Mouse (Mus musculus): ENCODE measurements around the gene Ppm1h.

DNA sequence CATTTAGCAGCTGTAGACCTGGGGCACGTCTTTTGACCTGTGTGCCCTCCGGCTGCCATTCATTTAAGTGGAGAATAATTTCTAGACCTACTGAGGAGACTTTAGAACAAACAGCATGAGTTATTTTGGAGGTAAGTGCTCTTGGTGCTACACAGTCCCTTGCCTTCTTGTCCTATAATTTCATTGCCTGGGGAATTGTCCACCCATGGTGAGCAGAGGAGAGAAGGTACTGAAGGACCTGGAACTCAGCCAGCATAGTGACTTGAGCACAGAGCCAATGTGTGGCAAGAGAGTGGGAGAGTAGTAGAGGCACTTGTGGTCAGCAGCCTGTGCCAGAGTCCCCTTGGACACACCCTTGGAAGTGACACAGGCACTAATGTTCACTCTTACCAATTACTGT lies 64.8 kb downstream of the Ppm1h start:
- TF ChIP-seq POLR2A (IDR thresholded peaks at IDR 0.05; ENCODE audit: borderline replicate concordance, control insufficient read depth, low read depth, low read length) (no peak), CTCF (IDR thresholded peaks at IDR 0.05; ENCODE audit: control insufficient read depth, insufficient read depth, low read length) (no peak)

All from bone marrow, adult 2 months (tissue).